Mouse (Mus musculus) C2C12 (cell line): ENCODE measurements around the gene Tmem117. TPM values are rescaled to one million over a fixed set of nuclear protein-coding genes. Genes with fewer than 3 reads are reported as not detected.

Experiments
- H3K27me3 ChIP-seq: one replicate; pipeline ENCODE4 v1.6.1; 2011; ENCODE audit not compliant: control insufficient read depth, insufficient read depth, insufficient read length
- H3K36me3 ChIP-seq: one replicate; pipeline ENCODE4 v1.6.1; 2011; ENCODE audit not compliant: control insufficient read depth, insufficient read depth
- H3K4me3 ChIP-seq: one replicate; pipeline ENCODE4 v1.5.1; 2011; ENCODE audit warnings: mild to moderate bottlenecking, control low read depth; ENCODE audit not compliant: poor library complexity, insufficient read depth, severe bottlenecking
- H3K79me2 ChIP-seq: one replicate; pipeline ENCODE4 v1.6.1; 2011; ENCODE audit not compliant: control insufficient read depth, insufficient read depth
- H3K79me3 ChIP-seq: one replicate; pipeline ENCODE4 v1.6.1; 2011; ENCODE audit warnings: low read depth, control low read depth
- H3ac ChIP-seq: one replicate; pipeline ENCODE3; 2011; ENCODE audit warnings: low read depth; ENCODE audit not compliant: control insufficient read depth, insufficient read length
- CEBPB ChIP-seq: IDR thresholded peaks from one replicate; pipeline ENCODE4 v1.6.1; 2011; ENCODE audit warnings: low read depth, mild to moderate bottlenecking, control low read depth, moderate library complexity
- CTCF ChIP-seq: IDR thresholded peaks from one replicate; pipeline ENCODE4 v1.5.1; 2011; ENCODE audit not compliant: control insufficient read depth, insufficient read depth, insufficient read length
- FOSL1 ChIP-seq: IDR thresholded peaks from one replicate; pipeline ENCODE4 v1.8.0; 2011; ENCODE audit warnings: mild to moderate bottlenecking, low read length; ENCODE audit not compliant: poor library complexity, insufficient read depth, severe bottlenecking
- MAX ChIP-seq: IDR thresholded peaks from one replicate; pipeline ENCODE4 v1.6.1; 2011; ENCODE audit warnings: mild to moderate bottlenecking, control low read depth
- MYOD1 ChIP-seq: IDR thresholded peaks from one replicate; pipeline ENCODE4 v1.6.1; 2011; ENCODE audit warnings: low read depth; ENCODE audit not compliant: control insufficient read depth, insufficient read length
- MYOG ChIP-seq: IDR thresholded peaks from one replicate; pipeline ENCODE4 v1.6.1; 2011; ENCODE audit not compliant: control insufficient read depth, insufficient read length; ENCODE audit errors: extremely low read depth
- USF1 ChIP-seq: IDR thresholded peaks from one replicate; pipeline ENCODE4 v1.6.1; 2011; ENCODE audit warnings: low read depth, mild to moderate bottlenecking, control low read depth, moderate library complexity
- polyA plus RNA-seq: library from polyadenylated mRNA; unstranded; fragments of >200 nt; fragmentation: generic; extraction: Trizol; gene quantifications from one replicate; pipeline ENCODE4 v1.2.1, GENCODE M21; 2012; ENCODE audit warnings: missing spikeins

Tmem117 gene
- polyA plus RNA-seq, 1 experiment: 0.06 TPM

DNA sequence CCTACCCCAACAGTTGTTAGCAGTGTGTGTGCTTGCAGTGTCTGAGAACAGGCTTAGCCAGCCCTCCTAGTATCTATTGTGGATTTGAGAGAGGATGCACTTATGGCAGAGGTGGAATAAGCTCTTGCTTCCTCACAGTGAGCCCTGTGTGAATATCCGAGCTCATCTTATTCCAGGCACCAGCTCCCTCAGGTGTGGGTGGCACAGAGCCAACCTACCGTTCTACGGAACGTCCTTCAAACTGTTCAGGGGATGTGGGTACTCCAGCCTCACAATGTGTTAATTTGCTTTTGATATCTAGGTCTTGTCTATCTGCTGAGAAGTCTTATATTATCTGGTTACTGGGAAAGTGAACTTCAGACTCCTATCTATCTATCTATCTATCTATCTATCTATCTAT is 209.6 kb downstream of the Tmem117 start:
- H3K79me3 ChIP-seq: no peaks in the 10 kb centered on the region
- H3K79me2 ChIP-seq: no peaks in the 10 kb centered on the region
- no peak overlapping the region for H3ac ChIP-seq
- TF ChIP-seq FOSL1 (no peak), MYOD1 (no peak), USF1 (no peak), MYOG (no peak)
- no peak overlapping the region for H3K4me3 ChIP-seq
- no peaks in the 10 kb centered on the region for H3K36me3 ChIP-seq
- H3K27me3 ChIP-seq: no peaks in the 10 kb centered on the region

DNA sequence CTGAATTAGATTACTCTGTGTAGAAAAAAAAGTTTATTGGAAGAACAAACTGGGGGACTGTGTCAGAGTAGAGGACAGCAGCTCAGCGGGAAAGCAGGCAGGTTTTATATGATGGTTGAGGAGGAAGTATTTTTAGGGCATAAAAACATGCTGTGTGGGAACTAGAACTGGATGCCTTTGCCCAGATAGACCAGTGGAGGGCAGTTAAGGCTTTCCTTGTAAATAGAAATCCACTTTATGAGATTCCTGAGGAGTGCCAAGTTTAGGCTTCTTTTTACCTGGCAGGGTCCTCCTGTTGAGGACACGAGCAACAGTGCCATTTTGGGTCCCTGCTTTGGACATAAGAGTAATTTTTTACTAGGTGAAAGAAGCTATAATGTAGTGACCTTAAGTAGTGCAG is 218.5 kb downstream of the Tmem117 start:
- TF ChIP-seq MAX (no peak), USF1 (no peak), MYOD1 (no peak), CEBPB (no peak), FOSL1 (no peak), MYOG (no peak), CTCF (no peak)

DNA sequence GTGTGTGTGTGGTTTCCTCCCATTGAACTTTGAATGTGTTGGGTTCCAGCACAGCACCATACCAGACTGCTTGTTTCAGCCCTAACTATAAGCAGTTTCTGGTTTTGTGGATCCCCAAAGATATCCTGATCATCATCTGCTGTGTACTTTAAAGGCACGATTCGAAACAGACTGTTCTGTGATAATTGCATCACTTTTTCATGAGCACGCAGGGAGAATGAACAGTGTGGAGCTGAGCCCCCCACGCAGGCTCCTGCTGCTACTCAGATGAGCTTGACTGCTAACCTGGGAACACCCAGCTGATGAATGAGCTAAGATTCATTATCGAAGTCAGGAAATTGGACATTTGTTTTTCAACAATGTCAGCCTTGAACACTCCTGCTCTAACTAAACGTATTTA is 230.6 kb downstream of the Tmem117 start:
- no peak overlapping the region for H3ac ChIP-seq
- H3K79me2 ChIP-seq: no peaks in the 10 kb centered on the region
- no peaks in the 10 kb centered on the region for H3K27me3 ChIP-seq
- H3K4me3 ChIP-seq: no peak overlapping the region
- TF ChIP-seq MYOD1: no peak
- TF ChIP-seq USF1: no peak
- TF ChIP-seq FOSL1: no peak
- no peak for TF ChIP-seq CEBPB
- no peaks in the 10 kb centered on the region for H3K36me3 ChIP-seq
- H3K79me3 ChIP-seq: no peaks in the 10 kb centered on the region

More for the DNA sequence above, 218.5 kb downstream of the Tmem117 start:
- Histone ChIP-seq H3ac (no peak overlapping the region), H3K4me3 (no peak overlapping the region), H3K79me2 (no peaks in the 10 kb centered on the region), H3K79me3 (no peaks in the 10 kb centered on the region), H3K36me3 (no peaks in the 10 kb centered on the region), H3K27me3 (no peaks in the 10 kb centered on the region)

- Histone ChIP-seq H3K36me3 (no peaks in the 10 kb centered on the region), H3K79me3 (no peaks in the 10 kb centered on the region)
- no peak for TF ChIP-seq FOSL1
- no peak for TF ChIP-seq CEBPB
- TF ChIP-seq CTCF: no peak
- no peak for TF ChIP-seq MYOG
- no peak for TF ChIP-seq USF1
- TF ChIP-seq MYOD1: no peak
- TF ChIP-seq MAX: no peak
These were observed 232.1 kb downstream of the Tmem117 start for GRCm38 (mm10) chr15:94861173-94861572.

GRCm38 (mm10) chr15:94864134-94864533 is 235.1 kb downstream of the Tmem117 start:
- Histone ChIP-seq H3ac (no peak overlapping the region), H3K27me3 (no peaks in the 10 kb centered on the region), H3K36me3 (no peaks in the 10 kb centered on the region), H3K4me3 (no peak overlapping the region), H3K79me3 (no peaks in the 10 kb centered on the region), H3K79me2 (no peaks in the 10 kb centered on the region)
- TF ChIP-seq CTCF (no peak), FOSL1 (no peak), CEBPB (no peak), MYOG (no peak), MYOD1 (no peak), USF1 (no peak), MAX (no peak)

More at GRCm38 (mm10) chr15:94861173-94861572, 232.1 kb downstream of the Tmem117 start:
- no peaks in the 10 kb centered on the region for H3K27me3 ChIP-seq
- no peaks in the 10 kb centered on the region for H3K79me2 ChIP-seq
- H3K4me3 ChIP-seq: no peak overlapping the region
- no peak overlapping the region for H3ac ChIP-seq

- H3ac ChIP-seq: no peak overlapping the region
- no peak overlapping the region for H3K4me3 ChIP-seq
- no peaks in the 10 kb centered on the region for H3K79me2 ChIP-seq
- no peaks in the 10 kb centered on the region for H3K27me3 ChIP-seq
- H3K79me3 ChIP-seq: no peaks in the 10 kb centered on the region
- TF ChIP-seq CEBPB (no peak), MAX (no peak), USF1 (no peak), FOSL1 (no peak), MYOD1 (no peak), CTCF (no peak), MYOG (no peak)
- H3K36me3 ChIP-seq: no peaks in the 10 kb centered on the region
These were observed 239.3 kb downstream of the Tmem117 start for GRCm38 (mm10) chr15:94868372-94868771.
